Mouse (Mus musculus) hematopoietic stem cell, adult 5-6 weeks (primary cell): ENCODE data around the gene Dcun1d4. TPM values are rescaled to one million over a fixed set of nuclear protein-coding genes. Genes with fewer than 3 reads are reported as not detected.
A peak's percentile ranks its signal among the peaks of the same experiment; 100 is the strongest.
"Not testable (repeated sequence)": the region's sequence is repeated elsewhere in the genome, so short reads cannot be mapped to it uniquely, and the experiment has no call there.

Source experiments
- ATAC-seq, 2 experiments: fragments of 125-278 bp in 1 of 2; replicated peaks in 1 of 2; 2 replicates each; pipeline ENCODE4 v1.8.0; 2016 to 2017; ENCODE audit warnings: inconsistent platforms in 2 of 2, mild to moderate bottlenecking in 2 of 2, moderate number of reproducible peaks in 2 of 2, low read depth in 1 of 2, moderate TSS enrichment in 1 of 2; ENCODE audit not compliant: low FRiP score in 2 of 2, poor library complexity in 2 of 2, severe bottlenecking in 2 of 2, insufficient read depth in 1 of 2, low TSS enrichment in 1 of 2
- total RNA-seq: library from RNA; stranded (forward); fragments of 172-1452, 232-1000 nt; gene quantifications from 2 replicates; pipeline ENCODE4 v1.2.3, GENCODE M21; 2017

Gene Dcun1d4
- 18.2 and 21.6 TPM in 2 replicates for total RNA-seq

GRCm38 (mm10) chr5:73480700-73481099, at the start of gene Dcun1d4:
Gene Dcun1d4, plus strand, starts transcription at chr5:73481000.
- no peak for ATAC-seq

- peak; percentile 62 to 71; a peak in 2 of 4 replicates for ATAC-seq
These were observed 49.2 kb upstream of the Dcun1d4 start for GRCm38 (mm10) chr5:73431581-73431980.

- no peak for ATAC-seq
These were observed 48.0 kb upstream of the Dcun1d4 start for GRCm38 (mm10) chr5:73432805-73433204.

GRCm38 (mm10) chr5:73434764-73435163, 46.0 kb upstream of the Dcun1d4 start:
- no peak for ATAC-seq

GRCm38 (mm10) chr5:73442176-73442575, 38.6 kb upstream of the Dcun1d4 start:
- no peak for ATAC-seq

GRCm38 (mm10) chr5:73450276-73450675, 30.5 kb upstream of the Dcun1d4 start:
- no peak for ATAC-seq

GRCm38 (mm10) chr5:73454502-73455306, 26.1 kb upstream of the Dcun1d4 start:
- ATAC-seq = no peak

- ATAC-seq = no peak
These were observed 25.5 kb upstream of the Dcun1d4 start for GRCm38 (mm10) chr5:73455307-73455687.

- no peak for ATAC-seq
These were observed 12.1 kb upstream of the Dcun1d4 start for GRCm38 (mm10) chr5:73468462-73469433.

- no peak for ATAC-seq
These were observed 6.1 kb upstream of the Dcun1d4 start for GRCm38 (mm10) chr5:73474412-73475405.

- no peak for ATAC-seq
These were observed 601 bp downstream of the Dcun1d4 start for GRCm38 (mm10) chr5:73481401-73481800.

- ATAC-seq = not testable (repeated sequence)
These were observed 1.6 kb downstream of the Dcun1d4 start for GRCm38 (mm10) chr5:73482381-73482780.

- no peak for ATAC-seq
These were observed 3.3 kb downstream of the Dcun1d4 start for GRCm38 (mm10) chr5:73484016-73484615.

GRCm38 (mm10) chr5:73486451-73486850, 5.7 kb downstream of the Dcun1d4 start:
- ATAC-seq = no peak

- no peak for ATAC-seq
These were observed 9.1 kb downstream of the Dcun1d4 start for GRCm38 (mm10) chr5:73489915-73490314.

- ATAC-seq = peak; percentile 89 to 94
These were observed 9.8 kb downstream of the Dcun1d4 start for GRCm38 (mm10) chr5:73490596-73491073.
